Mouse (Mus musculus) stomach, postnatal 0 days (tissue): Measurements from ENCODE around the gene Ssbp3. TPM values are rescaled to one million over a fixed set of nuclear protein-coding genes. Genes with fewer than 3 reads are reported as not detected.

Experiments
- ATAC-seq: fragments of 200-750 bp; cut with Nextera tagmentation; 2 replicates; pipeline ENCODE4 v1.8.0; 2017; ENCODE audit not compliant: low FRiP score, low TSS enrichment
- DNase-seq: peaks from one replicate; pipeline ENCODE4 v3.0.0-alpha.2; 2016; ENCODE audit warnings: low spot score
- H3K27ac ChIP-seq: fragments of 300-500 bp; sonication (generic); replicated peaks from 2 replicates; pipeline ENCODE4 v1.5.1; 2014; ENCODE audit warnings: mild to moderate bottlenecking, control low read depth
- H3K27me3 ChIP-seq: fragments of 300-500 bp; sonication (generic); 2 replicates; pipeline ENCODE4 v1.6.1; 2014; ENCODE audit warnings: low read length; ENCODE audit not compliant: control insufficient read depth, insufficient read depth
- H3K36me3 ChIP-seq: fragments of 300-500 bp; sonication (generic); 2 replicates; pipeline ENCODE4 v1.6.1; 2014; ENCODE audit warnings: low read length, mixed read lengths; ENCODE audit not compliant: control insufficient read depth, insufficient read depth
- H3K4me1 ChIP-seq: fragments of 300-500 bp; sonication (generic); replicated peaks from 2 replicates; pipeline ENCODE4 v1.6.1; 2014; ENCODE audit warnings: antibody characterized with exemption; ENCODE audit not compliant: control insufficient read depth, insufficient read depth
- H3K4me2 ChIP-seq: fragments of 300-500 bp; sonication (generic); replicated peaks from 2 replicates; pipeline ENCODE4 v1.6.1; 2014; ENCODE audit warnings: low read depth, mild to moderate bottlenecking, control low read depth, moderate library complexity
- H3K4me3 ChIP-seq: fragments of 300-500 bp; sonication (generic); 2 replicates; pipeline ENCODE4 v1.5.1; 2014; ENCODE audit warnings: low read depth, low read length, control low read depth
- H3K9ac ChIP-seq: fragments of 300-500 bp; sonication (generic); 2 replicates; pipeline ENCODE4 v1.6.1; 2014; ENCODE audit warnings: mild to moderate bottlenecking, low read length, control low read depth, mixed read lengths
- H3K9me3 ChIP-seq: fragments of 300-500 bp; sonication (generic); 2 replicates; pipeline ENCODE4 v1.6.1; 2016; ENCODE audit warnings: low read length; ENCODE audit not compliant: control insufficient read depth
- CTCF ChIP-seq: IDR thresholded peaks from 2 replicates; pipeline ENCODE4 v1.5.1; 2016; ENCODE audit warnings: antibody characterized with exemption, low read depth, mild to moderate bottlenecking, moderate library complexity
- EP300 ChIP-seq: optimal IDR thresholded peaks from 2 replicates; pipeline ENCODE3; 2016; ENCODE audit warnings: antibody characterized with exemption
- whole genome bisulfite sequencing: fragments of 180-500 bp; shearing (Covaris S2); extraction: QIAGEN DNeasy Blood & Tissue Kit; methylation state at CpG from one replicate; pipeline ENCODE4 v1.1.7; 2014; 5-methylcytosine and 5-hydroxymethylcytosine counted together
- polyA plus RNA-seq: library from polyadenylated mRNA; unstranded; fragments of >200 nt; fragmentation: Nextera tagmentation; extraction: Ambion mirVana; gene quantifications from 2 replicates; pipeline ENCODE4 v1.2.1, GENCODE M21; 2015

Ssbp3 gene
- polyA plus RNA-seq, 1 experiment from 2014 or later = 39.3 TPM

DNA sequence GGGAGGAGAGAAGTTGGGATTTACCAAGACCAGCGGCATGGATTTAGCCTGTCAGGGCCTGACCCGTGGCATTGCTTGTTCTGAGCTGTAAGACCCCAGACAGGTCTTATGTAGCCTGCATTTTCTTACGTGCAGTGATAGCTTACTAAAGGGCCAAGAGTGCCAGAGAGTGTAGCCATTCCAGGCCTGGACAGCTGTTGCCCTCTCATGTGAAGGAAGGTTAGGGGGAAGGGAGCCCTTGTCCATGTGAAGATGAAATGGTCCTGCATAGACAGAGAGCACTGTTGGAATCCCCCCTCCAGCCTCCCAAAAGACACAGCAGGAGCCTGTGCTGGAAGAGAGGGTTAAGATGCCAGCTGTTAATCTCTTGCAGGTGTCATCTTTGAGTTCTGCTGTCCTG lies 93.3 kb downstream of the Ssbp3 start:
- WGBS = 57% methylated on average over 3 of the region's 3 CpGs
- peaks cover 7% of the 10 kb centered on the region for H3K4me1 ChIP-seq
- H3K4me3 ChIP-seq = no peak overlapping the region
- ATAC-seq = no peak
- H3K36me3 ChIP-seq = no peaks in the 10 kb centered on the region
- H3K9ac ChIP-seq = no peak overlapping the region
- no peak for DNase-seq
- no peak overlapping the region for H3K4me2 ChIP-seq
- no peaks in the 10 kb centered on the region for H3K9me3 ChIP-seq
- no peaks in the 10 kb centered on the region for H3K27me3 ChIP-seq
- no peak overlapping the region for H3K27ac ChIP-seq
- TF ChIP-seq CTCF = no peak
- TF ChIP-seq EP300 = no peak

GRCm38 (mm10) chr4:107004346-107004745 lies 93.8 kb downstream of the Ssbp3 start:
- H3K4me1 ChIP-seq = peaks cover 7% of the 10 kb centered on the region
- TF ChIP-seq CTCF (no peak), EP300 (no peak)
- no peaks in the 10 kb centered on the region for H3K27me3 ChIP-seq
- H3K4me2 ChIP-seq = no peak overlapping the region
- H3K4me3 ChIP-seq = no peak overlapping the region
- no peak for ATAC-seq
- H3K36me3 ChIP-seq = no peaks in the 10 kb centered on the region
- no peaks in the 10 kb centered on the region for H3K9me3 ChIP-seq
- H3K27ac ChIP-seq = no peak overlapping the region
- WGBS = 67% methylated on average over 3 of the region's 3 CpGs
- DNase-seq = no peak
- H3K9ac ChIP-seq = no peak overlapping the region

- H3K27me3 ChIP-seq = no peaks in the 10 kb centered on the region
- TF ChIP-seq EP300 = no peak
- TF ChIP-seq CTCF = no peak
- ATAC-seq (no peak), DNase-seq (no peak)
- H3K9me3 ChIP-seq = no peaks in the 10 kb centered on the region
- H3K4me1 ChIP-seq = peaks cover 7% of the 10 kb centered on the region
- no peak overlapping the region for H3K4me2 ChIP-seq
- 66% methylated on average over 5 of the region's 5 CpGs for WGBS
- H3K4me3 ChIP-seq = no peak overlapping the region
- no peak overlapping the region for H3K9ac ChIP-seq
- no peaks in the 10 kb centered on the region for H3K36me3 ChIP-seq
- H3K27ac ChIP-seq = no peak overlapping the region
Measured at GRCm38 (mm10) chr4:107005166-107005565, 94.7 kb downstream of the Ssbp3 start.

- no peak for ATAC-seq
- WGBS = 56% methylated on average over 4 of the region's 4 CpGs
- no peaks in the 10 kb centered on the region for H3K36me3 ChIP-seq
- H3K27ac ChIP-seq = no peak overlapping the region
- H3K4me3 ChIP-seq = no peak overlapping the region
- no peak for TF ChIP-seq CTCF
- no peak for TF ChIP-seq EP300
- no peak for DNase-seq
- no peak overlapping the region for H3K4me2 ChIP-seq
- no peaks in the 10 kb centered on the region for H3K9me3 ChIP-seq
- no peak overlapping the region for H3K9ac ChIP-seq
- H3K4me1 ChIP-seq = peaks cover 3% of the 10 kb centered on the region
- H3K27me3 ChIP-seq = no peaks in the 10 kb centered on the region
Measured at GRCm38 (mm10) chr4:107006229-107006628, 95.7 kb downstream of the Ssbp3 start.

DNA sequence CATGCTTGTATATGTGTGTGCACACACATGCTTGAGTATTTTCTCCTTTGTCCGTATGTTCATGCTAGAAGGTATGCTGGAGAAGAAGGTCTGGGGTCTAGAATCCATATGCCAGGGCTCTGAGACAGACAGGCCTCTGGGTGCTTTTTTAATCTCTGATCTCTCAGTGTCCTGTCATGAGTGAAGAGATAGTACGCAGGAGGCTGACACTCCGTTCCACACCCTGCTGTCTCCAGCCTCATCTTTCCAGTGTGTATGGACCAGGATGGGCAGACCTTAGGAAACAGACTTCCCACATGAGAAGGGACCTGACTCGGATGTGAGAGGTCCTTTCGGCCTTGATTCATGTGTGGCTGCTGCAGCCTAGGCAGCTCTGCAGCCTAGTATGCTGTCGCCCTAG lies 96.3 kb downstream of the Ssbp3 start:
- DNase-seq (no peak), ATAC-seq (no peak)
- no peak overlapping the region for H3K9ac ChIP-seq
- H3K4me2 ChIP-seq = no peak overlapping the region
- no peak overlapping the region for H3K4me3 ChIP-seq
- no peaks in the 10 kb centered on the region for H3K9me3 ChIP-seq
- TF ChIP-seq EP300 = no peak
- TF ChIP-seq CTCF = no peak
- no peaks in the 10 kb centered on the region for H3K36me3 ChIP-seq
- H3K27me3 ChIP-seq = no peaks in the 10 kb centered on the region
- peaks cover under 1% of the 10 kb centered on the region for H3K4me1 ChIP-seq
- no peak overlapping the region for H3K27ac ChIP-seq
- 92% methylated on average over 6 of the region's 6 CpGs for WGBS

DNA sequence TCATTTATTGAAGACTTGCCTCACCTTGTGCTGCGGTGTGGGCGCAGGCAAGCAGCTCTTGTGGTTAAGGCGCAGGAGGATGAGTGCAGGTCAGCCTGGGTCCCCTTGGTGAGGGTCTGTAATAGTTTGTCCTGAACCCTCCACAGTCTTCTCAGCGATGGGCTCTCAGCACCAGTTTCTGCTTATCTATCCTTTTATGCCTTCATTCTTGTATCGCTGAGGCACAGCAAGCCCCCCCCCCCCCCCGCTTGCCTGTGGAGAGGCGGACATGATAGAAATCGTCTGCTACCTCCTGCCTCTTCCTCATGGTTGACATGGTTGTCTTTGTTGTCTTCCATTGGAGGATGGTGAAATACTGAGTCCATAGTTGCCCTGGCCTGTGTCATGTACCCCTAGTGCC lies 96.9 kb downstream of the Ssbp3 start:
- no peaks in the 10 kb centered on the region for H3K9me3 ChIP-seq
- no peaks in the 10 kb centered on the region; the same call in 1 of the 2 replicates for H3K4me1 ChIP-seq
- no peaks in the 10 kb centered on the region for H3K27me3 ChIP-seq
- ATAC-seq (no peak), DNase-seq (no peak)
- no peak overlapping the region for H3K4me2 ChIP-seq
- TF ChIP-seq EP300 (no peak), CTCF (no peak)
- no peak overlapping the region for H3K27ac ChIP-seq
- 95% methylated on average over 8 of the region's 8 CpGs for WGBS
- H3K9ac ChIP-seq = no peak overlapping the region
- H3K36me3 ChIP-seq = no peaks in the 10 kb centered on the region
- H3K4me3 ChIP-seq = no peak overlapping the region
